Mouse (Mus musculus) limb, embryonic 10.5 days (tissue): Measurements from ENCODE around the gene Foxred2. TPM values are rescaled to one million over a fixed set of nuclear protein-coding genes. Genes with fewer than 3 reads are reported as not detected.

ENCODE experiments used
- DNase-seq: peaks from one replicate; pipeline ENCODE4 v3.0.0-alpha.2; 2017; ENCODE audit warnings: low spot score
- H3K27ac ChIP-seq: fragments of 300-500 bp; sonication (generic); 2 replicates; pipeline ENCODE4 v1.5.1; 2016; ENCODE audit warnings: mild to moderate bottlenecking
- H3K27me3 ChIP-seq: fragments of 300-500 bp; sonication (generic); 2 replicates; pipeline ENCODE4 v1.6.1; 2016; ENCODE audit warnings: low read depth, mild to moderate bottlenecking; ENCODE audit not compliant: poor library complexity, severe bottlenecking
- H3K36me3 ChIP-seq: fragments of 300-500 bp; sonication (generic); 2 replicates; pipeline ENCODE4 v1.6.1; 2016; ENCODE audit warnings: mild to moderate bottlenecking, moderate library complexity
- H3K4me1 ChIP-seq: fragments of 300-500 bp; sonication (generic); 2 replicates; pipeline ENCODE4 v1.6.1; 2016
- H3K4me3 ChIP-seq: fragments of 300-500 bp; sonication (generic); 2 replicates; pipeline ENCODE4 v1.5.1; 2016; ENCODE audit warnings: mild to moderate bottlenecking, moderate library complexity
- H3K9me3 ChIP-seq: fragments of 300-500 bp; sonication (generic); replicated peaks from 2 replicates; pipeline ENCODE4 v1.6.1; 2016; ENCODE audit warnings: mild to moderate bottlenecking
- WGBS: fragments of 180-500 bp; shearing (Covaris S2); methylation state at CpG from one replicate; pipeline ENCODE4 v1.1.7; 2016; 5-methylcytosine and 5-hydroxymethylcytosine counted together
- polyA plus RNA-seq: library from polyadenylated mRNA; unstranded; fragments of >200 nt; fragmentation: Nextera tagmentation; extraction: Ambion mirVana; gene quantifications from 2 replicates; pipeline ENCODE4 v1.2.1, GENCODE M21; 2016

Gene Foxred2
- polyA plus RNA-seq, 1 experiment from 2014 or later: 7.3 TPM

DNA sequence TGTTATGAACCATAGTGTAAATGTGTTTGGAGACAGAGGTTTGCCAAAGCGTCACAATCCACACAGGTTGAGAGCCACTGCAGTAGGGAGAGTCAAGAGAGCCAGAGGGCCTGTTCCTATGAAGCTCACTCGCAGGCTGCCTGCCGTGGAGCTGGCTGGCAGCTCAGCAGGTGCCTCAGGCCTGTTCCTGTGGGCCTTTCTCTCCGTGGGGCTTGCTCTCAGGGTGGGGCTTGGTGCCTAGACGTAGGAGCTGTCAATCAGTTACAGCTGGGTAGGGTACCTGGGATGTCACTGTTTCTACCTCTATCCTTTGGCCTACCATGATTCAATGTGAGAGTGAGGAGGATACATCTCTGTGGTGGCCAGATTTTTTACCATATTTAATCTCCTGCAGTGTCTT is 21.6 kb downstream of the Foxred2 start:
- Histone ChIP-seq H3K27me3 (peaks cover 9% of the 10 kb centered on the region; the same call in 1 of the 2 replicates), H3K4me3 (no peak overlapping the region), H3K4me1 (peaks cover 10% of the 10 kb centered on the region), H3K9me3 (no peaks in the 10 kb centered on the region), H3K27ac (no peak overlapping the region), H3K36me3 (no peaks in the 10 kb centered on the region)
- 74% methylated on average over 5 of the region's 5 CpGs for WGBS
- DNase-seq: no peak

DNA sequence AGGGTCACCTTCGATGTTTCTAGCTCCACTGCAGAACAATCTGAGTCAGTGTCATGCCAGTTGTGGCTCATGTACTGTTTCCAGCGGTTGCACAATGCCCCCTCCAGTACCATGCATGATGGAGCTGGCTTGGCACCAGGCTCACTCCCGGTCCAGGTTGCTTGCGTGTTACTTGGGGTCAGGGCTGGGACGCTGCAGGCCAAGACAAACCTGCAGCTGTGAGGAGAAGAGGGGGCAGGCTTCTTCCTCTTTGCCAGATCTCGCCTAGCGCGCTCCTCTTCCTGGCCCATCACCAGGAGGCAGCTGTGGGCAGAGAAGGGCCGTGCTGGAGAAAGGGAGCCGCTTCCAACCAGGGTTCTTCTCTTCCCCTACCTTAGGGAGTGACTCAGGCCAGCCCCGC is 22.2 kb downstream of the Foxred2 start:
- Histone ChIP-seq H3K36me3 (no peaks in the 10 kb centered on the region), H3K27ac (no peak overlapping the region), H3K9me3 (no peaks in the 10 kb centered on the region), H3K4me3 (no peak overlapping the region), H3K27me3 (peaks cover 9% of the 10 kb centered on the region; the same call in 1 of the 2 replicates), H3K4me1 (peaks cover 17% of the 10 kb centered on the region)
- 79% methylated on average over 11 of the region's 11 CpGs for WGBS
- no peak for DNase-seq

DNA sequence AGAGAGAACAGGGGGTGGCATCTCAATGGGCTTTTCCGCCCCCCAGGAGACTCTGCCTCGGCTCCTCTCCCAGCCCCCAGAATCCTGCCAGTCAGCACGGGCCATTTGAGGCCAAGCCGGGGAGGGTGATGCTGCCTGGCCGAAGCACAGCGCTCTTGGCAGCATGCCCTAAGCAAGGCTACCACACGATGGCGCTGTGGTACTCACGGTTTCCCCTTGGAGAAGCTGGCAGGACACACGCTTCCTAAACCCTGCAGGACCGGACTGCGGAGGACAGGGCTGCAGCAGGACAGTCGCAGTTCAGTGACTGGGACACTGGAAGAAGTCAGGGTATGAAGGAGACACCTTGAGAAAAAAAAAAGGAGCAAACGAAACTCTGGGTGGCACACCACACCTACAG is 22.8 kb downstream of the Foxred2 start:
- Histone ChIP-seq H3K27me3 (peaks cover 9% of the 10 kb centered on the region; the same call in 1 of the 2 replicates), H3K9me3 (no peaks in the 10 kb centered on the region), H3K4me1 (peaks cover 18% of the 10 kb centered on the region), H3K4me3 (peak overlapping the region; percentile 16; the same call in 1 of the 2 replicates), H3K27ac (peak overlapping the region; percentile 63; the same call in 1 of the 2 replicates), H3K36me3 (no peaks in the 10 kb centered on the region)
- 3% methylated on average over 14 of the region's 14 CpGs for WGBS
- peak; percentile 96 for DNase-seq

DNA sequence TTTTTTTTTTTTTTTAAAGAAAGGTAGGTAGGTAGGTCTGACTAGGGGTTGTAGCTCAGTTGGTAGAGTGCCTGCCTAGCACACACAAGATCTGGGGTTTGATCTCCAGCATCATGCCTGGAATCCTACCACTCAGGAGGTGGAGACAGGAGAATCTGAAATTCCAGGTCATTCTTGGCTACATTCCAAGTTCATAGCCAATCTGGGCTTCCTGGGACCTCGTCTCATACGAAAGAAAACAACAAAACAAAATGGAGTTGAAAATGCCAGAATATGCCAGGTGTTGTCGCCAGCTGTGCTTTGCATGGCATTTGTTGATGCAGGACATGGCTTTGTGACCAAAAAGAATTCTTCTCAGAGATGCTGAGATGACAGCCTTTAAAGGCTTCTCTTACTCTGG is 23.3 kb downstream of the Foxred2 start:
- H3K4me1 ChIP-seq: peaks cover 18% of the 10 kb centered on the region
- 87% methylated on average over 3 of the region's 3 CpGs for WGBS
- H3K9me3 ChIP-seq: no peaks in the 10 kb centered on the region
- no peak for DNase-seq
- H3K36me3 ChIP-seq: no peaks in the 10 kb centered on the region
- no peak overlapping the region for H3K27ac ChIP-seq
- H3K4me3 ChIP-seq: no peak overlapping the region
- peaks cover 9% of the 10 kb centered on the region; the same call in 1 of the 2 replicates for H3K27me3 ChIP-seq

- no peak overlapping the region for H3K4me3 ChIP-seq
- no peaks in the 10 kb centered on the region for H3K9me3 ChIP-seq
- H3K4me1 ChIP-seq: peaks cover 27% of the 10 kb centered on the region
- peaks cover 10% of the 10 kb centered on the region for H3K36me3 ChIP-seq
- DNase-seq: no peak
- no peak overlapping the region for H3K27ac ChIP-seq
- WGBS: 76% methylated on average over 6 of the region's 6 CpGs
- H3K27me3 ChIP-seq: peaks cover 9% of the 10 kb centered on the region; the same call in 1 of the 2 replicates
Observed at GRCm38 (mm10) chr15:77931689-77932016, 24.9 kb downstream of the Foxred2 start.

DNA sequence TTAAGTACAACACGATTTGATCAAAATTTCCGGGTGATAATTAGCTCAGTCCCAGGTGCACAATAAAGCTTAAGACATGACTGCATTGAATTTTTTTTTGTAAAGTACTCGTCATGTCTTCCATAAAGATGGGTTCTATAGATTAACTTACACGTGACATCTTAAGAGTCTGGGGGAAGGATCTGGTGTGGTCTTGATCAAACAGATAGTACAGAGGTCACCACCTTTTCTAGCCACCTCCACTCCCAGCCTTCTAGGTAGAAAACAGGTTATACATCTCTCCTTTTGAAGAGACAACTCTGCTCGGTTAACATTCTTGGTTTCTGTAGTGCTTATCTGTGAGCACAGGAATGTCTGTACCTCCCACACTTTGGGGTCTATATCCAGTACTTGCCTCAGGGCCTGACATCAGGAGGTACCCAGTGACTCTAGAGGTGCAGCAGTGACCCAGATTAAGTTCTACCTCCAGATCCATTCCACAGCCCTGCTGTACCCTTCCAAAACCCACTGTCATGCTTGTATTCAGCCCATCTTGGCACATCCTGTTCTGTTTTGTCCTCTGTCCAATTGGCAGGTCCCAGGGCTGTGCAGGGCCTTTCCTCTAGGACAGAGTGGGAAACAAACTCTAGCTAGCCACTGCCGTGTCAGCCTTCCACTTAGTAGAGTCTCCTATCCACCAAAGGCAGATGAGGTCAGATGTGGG is 25.4 kb downstream of the Foxred2 start:
- peaks cover 16% of the 10 kb centered on the region for H3K36me3 ChIP-seq
- 86% methylated on average over 6 of the region's 6 CpGs for WGBS
- H3K4me1 ChIP-seq: peaks cover 27% of the 10 kb centered on the region
- H3K27me3 ChIP-seq: peaks cover 9% of the 10 kb centered on the region; the same call in 1 of the 2 replicates
- H3K4me3 ChIP-seq: no peak overlapping the region
- no peak for DNase-seq
- no peaks in the 10 kb centered on the region for H3K9me3 ChIP-seq
- no peak overlapping the region for H3K27ac ChIP-seq

GRCm38 (mm10) chr15:77929804-77930203 is 26.7 kb downstream of the Foxred2 start:
- no peak for DNase-seq
- no peaks in the 10 kb centered on the region for H3K9me3 ChIP-seq
- peaks cover 7% of the 10 kb centered on the region; the same call in 1 of the 2 replicates for H3K27me3 ChIP-seq
- peaks cover 27% of the 10 kb centered on the region for H3K4me1 ChIP-seq
- 58% methylated on average over 8 of the region's 8 CpGs for WGBS
- peak overlapping the region; percentile 89; the same call in 1 of the 2 replicates for H3K27ac ChIP-seq
- peak overlapping the region; percentile 87 for H3K4me3 ChIP-seq
- peaks cover 27% of the 10 kb centered on the region for H3K36me3 ChIP-seq

GRCm38 (mm10) chr15:77928673-77929331 is 27.7 kb downstream of the Foxred2 start, which contains the start of gene Txn2:
Txn2 (minus strand) TSS chr15:77929006.
- DNase-seq: peak; percentile 94
- H3K4me3 ChIP-seq: peak within 1 kb of the TSS; percentile 87
- WGBS: under 1% methylated on average over 34 of the region's 34 CpGs
- H3K27me3 ChIP-seq: no peaks in the 10 kb centered on the region
- peaks cover 22% of the 10 kb centered on the region for H3K4me1 ChIP-seq
- peaks cover 37% of the 10 kb centered on the region for H3K36me3 ChIP-seq
- no peaks in the 10 kb centered on the region for H3K9me3 ChIP-seq
- H3K27ac ChIP-seq: peak within 1 kb of the TSS; percentile 89

DNA sequence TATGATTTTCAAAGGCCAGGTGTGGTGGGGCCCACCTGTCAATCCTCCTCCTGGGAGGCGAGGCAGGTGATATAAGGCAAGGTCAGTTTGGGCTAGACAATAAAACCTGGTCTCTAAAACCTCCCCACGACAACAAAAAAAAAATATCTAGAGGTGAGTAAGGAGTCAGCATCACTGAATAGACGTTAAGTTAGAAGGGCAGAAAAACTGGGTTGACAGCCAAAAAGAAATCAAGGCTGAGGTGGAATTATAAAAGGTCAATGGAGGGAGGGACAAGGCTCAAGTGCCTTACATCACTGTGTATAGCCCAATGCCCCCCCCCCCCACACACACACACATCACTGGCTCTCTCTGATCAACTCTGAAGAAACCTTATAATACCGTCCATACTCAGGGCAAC is 28.4 kb downstream of the Foxred2 start:
- DNase-seq: no peak
- peaks cover 44% of the 10 kb centered on the region for H3K36me3 ChIP-seq
- H3K4me3 ChIP-seq: peak overlapping the region; percentile 87
- no peaks in the 10 kb centered on the region for H3K9me3 ChIP-seq
- 29% methylated on average over 4 of the region's 4 CpGs for WGBS
- no peaks in the 10 kb centered on the region for H3K27me3 ChIP-seq
- H3K27ac ChIP-seq: peak overlapping the region; percentile 89
- H3K4me1 ChIP-seq: peaks cover 18% of the 10 kb centered on the region

- Histone ChIP-seq H3K4me3 (0 out of 2 replicates have a peak overlapping the region, but pooled peaks have one; percentile 87), H3K27me3 (no peaks in the 10 kb centered on the region), H3K9me3 (no peaks in the 10 kb centered on the region), H3K36me3 (peaks cover 55% of the 10 kb centered on the region), H3K4me1 (peaks cover 18% of the 10 kb centered on the region), H3K27ac (no peak overlapping the region)
- 94% methylated on average over 5 of the region's 5 CpGs for WGBS
- no peak for DNase-seq
Observed at GRCm38 (mm10) chr15:77926921-77927320, 29.6 kb downstream of the Foxred2 start.

DNA sequence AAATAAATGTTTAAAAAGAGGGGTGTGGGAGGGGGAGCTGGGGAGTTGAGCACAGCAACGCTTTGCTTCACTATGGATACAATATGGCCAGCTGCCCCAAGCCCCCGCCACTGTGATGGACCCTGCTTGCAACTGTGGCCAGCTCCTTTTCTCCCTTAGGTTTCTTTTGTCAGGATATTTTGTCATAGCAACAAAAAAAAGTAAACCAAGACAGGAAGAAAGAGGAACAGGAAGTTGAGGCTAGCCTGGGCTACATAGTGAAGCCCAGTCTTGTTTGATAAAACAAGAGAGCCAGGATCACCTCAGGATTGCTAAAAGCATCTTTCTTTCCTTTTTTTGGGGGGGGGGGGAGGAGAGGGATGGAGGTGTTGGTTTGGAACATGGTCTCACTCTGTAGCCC is 31.3 kb downstream of the Foxred2 start:
- H3K36me3 ChIP-seq: peaks cover 71% of the 10 kb centered on the region
- H3K27ac ChIP-seq: no peak overlapping the region
- no peak overlapping the region for H3K4me3 ChIP-seq
- WGBS: 96% methylated on average over 2 of the region's 2 CpGs
- no peaks in the 10 kb centered on the region for H3K27me3 ChIP-seq
- H3K9me3 ChIP-seq: no peaks in the 10 kb centered on the region
- DNase-seq: no peak
- peaks cover 21% of the 10 kb centered on the region for H3K4me1 ChIP-seq

DNA sequence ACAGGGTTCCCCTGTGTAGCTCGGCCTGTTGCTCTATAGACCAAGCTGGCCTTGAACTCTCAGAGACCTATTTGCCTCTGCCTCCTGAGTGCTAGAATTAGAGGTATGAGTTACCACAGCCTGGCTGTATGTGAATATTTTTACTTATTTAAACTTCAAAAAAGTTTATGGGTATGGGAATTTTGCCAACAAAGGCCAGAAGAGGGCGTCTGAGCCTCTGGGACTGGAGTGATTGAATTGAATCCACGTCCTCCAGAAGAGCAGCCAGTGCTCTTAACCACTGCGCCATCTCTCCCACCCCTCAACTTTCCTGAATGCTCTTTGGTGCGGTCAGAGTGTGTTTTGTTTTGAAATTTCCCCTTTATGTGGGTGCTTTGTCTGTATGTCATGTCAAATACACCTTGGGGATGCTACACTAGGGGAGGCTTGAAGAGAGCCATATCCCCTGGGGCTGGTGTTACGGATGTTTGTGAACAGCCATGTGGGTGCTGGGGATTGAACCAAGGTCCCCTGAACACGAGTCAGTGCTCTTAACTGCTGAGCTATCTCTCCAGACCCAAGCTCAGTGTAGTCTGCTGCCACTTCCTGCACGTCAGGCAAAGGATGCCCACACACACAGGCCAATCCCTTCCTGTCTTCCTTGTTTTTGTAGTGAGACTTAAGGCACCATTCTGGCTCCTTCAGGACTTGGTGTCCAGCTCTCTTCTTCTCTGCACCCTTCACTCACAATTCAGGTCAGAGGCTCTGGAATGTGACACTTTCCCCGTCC is 33.1 kb downstream of the Foxred2 start:
- H3K4me1 ChIP-seq: peaks cover 11% of the 10 kb centered on the region
- H3K27ac ChIP-seq: no peak overlapping the region
- no peaks in the 10 kb centered on the region for H3K27me3 ChIP-seq
- no peak for DNase-seq
- WGBS: 74% methylated on average over 9 of the region's 9 CpGs
- H3K4me3 ChIP-seq: no peak overlapping the region
- H3K36me3 ChIP-seq: peaks cover 87% of the 10 kb centered on the region
- H3K9me3 ChIP-seq: no peaks in the 10 kb centered on the region

- Histone ChIP-seq H3K27me3 (no peaks in the 10 kb centered on the region), H3K36me3 (peaks cover 95% of the 10 kb centered on the region), H3K4me1 (peaks cover 6% of the 10 kb centered on the region), H3K9me3 (no peaks in the 10 kb centered on the region), H3K4me3 (no peak overlapping the region), H3K27ac (no peak overlapping the region)
- DNase-seq: no peak
- 87% methylated on average over 9 of the region's 9 CpGs for WGBS
Observed at GRCm38 (mm10) chr15:77922710-77923109, 33.8 kb downstream of the Foxred2 start.
